Mouse (Mus musculus): ENCODE data around the gene Macrod2. TPM values are rescaled to one million over a fixed set of nuclear protein-coding genes. Genes with fewer than 3 reads are reported as not detected.

Macrod2 gene
- polyA plus RNA-seq, 2 experiments, result 2.1 to 7.7 TPM

DNA sequence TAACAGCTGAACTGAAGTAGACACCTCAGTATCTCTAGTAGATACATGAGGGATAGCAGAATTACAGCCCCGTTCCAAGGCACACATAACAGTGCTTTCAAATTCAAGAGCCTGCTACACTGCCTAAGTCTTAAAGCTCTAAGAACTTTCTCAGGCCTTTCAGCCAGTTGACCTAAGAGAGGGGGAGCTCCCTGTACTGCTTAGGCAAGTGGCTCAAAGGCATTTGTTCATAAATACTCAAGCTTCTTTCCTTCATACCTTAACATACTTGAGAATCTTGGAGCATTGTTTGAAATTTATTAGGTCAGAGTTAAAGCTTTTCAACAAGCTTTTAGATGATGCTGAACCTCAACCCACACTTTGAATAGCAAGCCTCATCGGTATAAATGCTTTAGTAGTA is 363.8 kb downstream of the Macrod2 start:
- no peak for ATAC-seq (ENCODE audit: insufficient read depth)
- WGBS (ENCODE audit: insufficient replicate concordance), result 51% methylated on average over 2 of the region's 2 CpGs
- TF ChIP-seq EP300 (IDR thresholded peaks at IDR 0.05; ENCODE audit: low read depth) (no peak), CTCF (IDR thresholded peaks at IDR 0.05; ENCODE audit: low read depth) (no peak)

DNA sequence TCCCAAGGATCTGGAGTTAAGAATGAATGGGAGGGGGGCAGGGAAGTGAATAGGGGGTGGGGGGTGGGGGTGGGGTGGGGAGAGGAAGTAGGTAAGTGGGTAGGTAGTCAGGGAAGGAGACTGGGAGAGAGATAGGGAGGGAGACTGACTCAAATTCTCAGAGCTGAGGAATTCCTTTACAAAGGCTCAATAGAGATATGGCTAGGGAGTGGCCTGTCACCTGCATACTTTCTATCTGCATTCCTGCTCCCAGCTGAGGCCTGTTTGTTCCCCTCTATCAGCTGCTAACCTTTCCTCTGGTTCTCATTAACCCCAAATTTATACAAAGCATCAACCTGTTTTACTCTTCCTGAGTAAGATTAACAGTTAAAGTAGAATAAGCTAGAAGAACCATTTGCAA is 364.6 kb downstream of the Macrod2 start:
- Histone ChIP-seq H3K36me3 (replicated peaks; ENCODE audit: control insufficient read depth, insufficient read depth, low read depth) (no peaks in the 10 kb centered on the region), H3K4me3 (ENCODE audit: insufficient read depth in 1 of 2, low read depth in 2 of 2, low read length in 2 of 2) (no peak overlapping the region), H3K27ac (no peak overlapping the region), H3K4me2 (ENCODE audit: low read depth) (no peak overlapping the region), H3K4me1 (replicated peaks; ENCODE audit: control insufficient read depth in 2 of 2, insufficient read depth in 2 of 2, low read length in 1 of 2) (no peaks in the 10 kb centered on the region), H3K9me3 (ENCODE audit: control insufficient read depth, low read length) (no peaks in the 10 kb centered on the region), H3K27me3 (ENCODE audit: control insufficient read depth, insufficient read depth, low read length) (no peaks in the 10 kb centered on the region), H3K9ac (replicated peaks) (no peak overlapping the region)
- DNase-seq (ENCODE audit: low read depth in 3 of 3, low spot score in 3 of 3) (no peak), ATAC-seq (ENCODE audit: insufficient read depth) (no peak)
- TF ChIP-seq EP300 (IDR thresholded peaks at IDR 0.05; ENCODE audit: low read depth) (no peak), CTCF (IDR thresholded peaks at IDR 0.05; ENCODE audit: low read depth) (no peak)

More for the DNA sequence above, 363.8 kb downstream of the Macrod2 start:
- Histone ChIP-seq H3K27ac (no peak overlapping the region), H3K4me2 (ENCODE audit: low read depth) (no peak overlapping the region), H3K9me3 (ENCODE audit: control insufficient read depth, low read length) (no peaks in the 10 kb centered on the region), H3K9ac (replicated peaks) (no peak overlapping the region), H3K4me1 (replicated peaks; ENCODE audit: control insufficient read depth in 2 of 2, insufficient read depth in 2 of 2, low read length in 1 of 2) (no peaks in the 10 kb centered on the region), H3K36me3 (replicated peaks; ENCODE audit: control insufficient read depth, insufficient read depth, low read depth) (no peaks in the 10 kb centered on the region), H3K27me3 (ENCODE audit: control insufficient read depth, insufficient read depth, low read length) (no peaks in the 10 kb centered on the region), H3K4me3 (ENCODE audit: insufficient read depth in 1 of 2, low read depth in 2 of 2, low read length in 2 of 2) (no peak overlapping the region)
- DNase-seq (ENCODE audit: low read depth in 3 of 3, low spot score in 3 of 3), result no peak

DNA sequence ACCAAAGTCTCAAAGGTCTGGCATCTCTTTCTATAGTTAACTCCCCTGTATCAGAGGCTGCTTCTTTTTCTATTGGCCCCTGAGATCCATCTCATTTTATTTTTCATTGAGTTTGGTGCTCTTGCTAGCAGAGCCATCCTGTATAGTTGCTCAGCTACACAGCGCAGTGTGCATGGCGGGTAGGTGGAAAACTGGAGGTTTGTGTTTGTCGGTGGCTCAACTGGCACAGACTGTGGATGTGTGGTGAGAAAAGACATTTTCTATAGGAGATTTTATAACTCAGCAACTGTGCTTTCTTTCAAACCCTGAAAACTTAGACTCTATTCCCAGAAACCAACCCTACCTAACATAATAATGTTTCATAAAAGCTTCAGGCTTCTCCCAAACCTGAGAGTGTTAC is 365.0 kb downstream of the Macrod2 start:
- TF ChIP-seq CTCF (IDR thresholded peaks at IDR 0.05; ENCODE audit: low read depth), result no peak
- no peak for TF ChIP-seq EP300 (IDR thresholded peaks at IDR 0.05; ENCODE audit: low read depth)
- Histone ChIP-seq H3K4me3 (ENCODE audit: insufficient read depth in 1 of 2, low read depth in 2 of 2, low read length in 2 of 2) (no peak overlapping the region), H3K27me3 (ENCODE audit: control insufficient read depth, insufficient read depth, low read length) (no peaks in the 10 kb centered on the region), H3K4me2 (ENCODE audit: low read depth) (no peak overlapping the region), H3K9me3 (ENCODE audit: control insufficient read depth, low read length) (no peaks in the 10 kb centered on the region), H3K27ac (no peak overlapping the region), H3K36me3 (replicated peaks; ENCODE audit: control insufficient read depth, insufficient read depth, low read depth) (no peaks in the 10 kb centered on the region), H3K9ac (replicated peaks) (no peak overlapping the region), H3K4me1 (replicated peaks; ENCODE audit: control insufficient read depth in 2 of 2, insufficient read depth in 2 of 2, low read length in 1 of 2) (no peaks in the 10 kb centered on the region)
- WGBS (ENCODE audit: insufficient replicate concordance), result 77% methylated on average over 3 of the region's 3 CpGs
- ATAC-seq (ENCODE audit: insufficient read depth) (no peak), DNase-seq (ENCODE audit: low read depth in 3 of 3, low spot score in 3 of 3) (no peak)

DNA sequence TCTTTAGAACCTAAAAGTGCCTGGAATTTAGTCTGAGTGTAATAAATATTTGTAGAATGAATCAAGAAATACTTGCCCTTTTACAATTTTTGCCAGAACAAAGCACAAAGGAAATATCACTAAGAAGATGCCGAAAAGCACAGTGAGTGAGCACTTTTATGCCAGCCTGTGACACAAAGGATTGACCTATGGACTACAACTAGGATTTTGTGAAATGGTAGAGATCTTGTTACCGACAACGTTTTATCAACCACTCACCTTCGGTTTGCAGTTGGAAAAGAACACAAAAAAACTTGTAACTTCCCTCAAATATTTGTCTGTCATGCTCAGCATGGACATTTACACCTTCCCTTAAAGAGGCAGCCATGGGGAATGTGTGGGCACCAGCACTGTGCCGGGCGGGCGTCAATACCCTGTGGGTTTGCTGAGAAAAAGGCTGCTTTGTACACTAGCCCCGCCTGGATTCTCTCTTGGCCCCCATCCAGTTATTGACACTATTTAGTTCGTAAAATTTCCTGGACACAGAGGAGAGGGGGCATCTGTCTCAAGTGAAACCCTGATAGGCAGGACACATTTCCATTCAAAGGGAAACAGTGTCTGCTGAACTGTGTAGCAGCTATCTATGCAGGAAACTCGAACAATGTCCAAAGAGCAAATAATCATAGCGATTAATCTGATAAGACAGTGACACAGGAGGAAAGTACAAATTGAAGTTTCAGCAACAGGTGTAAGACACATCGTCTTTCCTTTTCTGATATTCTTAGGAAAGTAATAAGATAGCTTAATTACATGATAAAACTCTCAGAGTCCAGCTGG is 368.2 kb downstream of the Macrod2 start:
- WGBS (ENCODE audit: insufficient replicate concordance), result 53% methylated on average over 12 of the region's 12 CpGs
- TF ChIP-seq CTCF (IDR thresholded peaks at IDR 0.05; ENCODE audit: low read depth), result no peak
- no peak for TF ChIP-seq EP300 (IDR thresholded peaks at IDR 0.05; ENCODE audit: low read depth)
- H3K27me3 ChIP-seq (ENCODE audit: control insufficient read depth, insufficient read depth, low read length), result no peaks in the 10 kb centered on the region
- H3K36me3 ChIP-seq (replicated peaks; ENCODE audit: control insufficient read depth, insufficient read depth, low read depth), result no peaks in the 10 kb centered on the region
- H3K9me3 ChIP-seq (ENCODE audit: control insufficient read depth, low read length), result no peaks in the 10 kb centered on the region
- H3K4me3 ChIP-seq (ENCODE audit: insufficient read depth in 1 of 2, low read depth in 2 of 2, low read length in 2 of 2), result no peak overlapping the region
- peak overlapping the region; percentile 22; the same call in 1 of the 2 replicates for H3K4me2 ChIP-seq (ENCODE audit: low read depth)
- ATAC-seq (ENCODE audit: insufficient read depth), result no peak
- H3K9ac ChIP-seq (replicated peaks), result no peak overlapping the region
- no peaks in the 10 kb centered on the region for H3K4me1 ChIP-seq (replicated peaks; ENCODE audit: control insufficient read depth in 2 of 2, insufficient read depth in 2 of 2, low read length in 1 of 2)
- no peak for DNase-seq (ENCODE audit: low read depth in 3 of 3, low spot score in 3 of 3)
- no peak overlapping the region for H3K27ac ChIP-seq

DNA sequence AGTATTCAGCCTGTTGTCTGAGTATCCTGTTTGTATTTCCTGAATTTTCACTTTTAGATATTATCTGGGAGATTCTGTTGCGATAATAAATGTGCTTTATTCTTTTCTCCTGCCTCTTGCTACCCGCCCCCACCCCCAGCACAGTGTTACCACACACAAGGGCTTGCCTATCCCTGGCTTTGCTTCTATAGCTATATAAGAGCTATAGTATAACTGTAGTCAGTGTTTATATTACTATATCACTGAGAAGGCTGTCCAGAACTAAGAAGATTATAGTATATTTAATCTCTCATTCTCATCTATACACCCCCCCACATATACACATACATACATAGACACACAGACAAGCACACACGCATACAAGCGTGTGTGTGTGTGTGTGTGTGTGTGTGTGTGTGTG is 374.4 kb downstream of the Macrod2 start:
- Histone ChIP-seq H3K27ac (no peak overlapping the region), H3K9ac (replicated peaks) (no peak overlapping the region), H3K4me1 (replicated peaks; ENCODE audit: control insufficient read depth in 2 of 2, insufficient read depth in 2 of 2, low read length in 1 of 2) (0 out of 4 replicates have a peak, but pooled peaks cover 0 to 2% of the 10 kb centered on the region in 2 experiments), H3K36me3 (replicated peaks; ENCODE audit: control insufficient read depth, insufficient read depth, low read depth) (no peaks in the 10 kb centered on the region), H3K4me2 (ENCODE audit: low read depth) (no peak overlapping the region), H3K27me3 (ENCODE audit: control insufficient read depth, insufficient read depth, low read length) (no peaks in the 10 kb centered on the region), H3K4me3 (ENCODE audit: insufficient read depth in 1 of 2, low read depth in 2 of 2, low read length in 2 of 2) (no peak overlapping the region), H3K9me3 (ENCODE audit: control insufficient read depth, low read length) (no peaks in the 10 kb centered on the region)
- ATAC-seq (ENCODE audit: insufficient read depth) (no peak), DNase-seq (ENCODE audit: low read depth in 3 of 3, low spot score in 3 of 3) (no peak)
- 68% methylated on average over 4 of the region's 4 CpGs for WGBS (ENCODE audit: insufficient replicate concordance)
- no peak for TF ChIP-seq EP300 (IDR thresholded peaks at IDR 0.05; ENCODE audit: low read depth)
- TF ChIP-seq CTCF (IDR thresholded peaks at IDR 0.05; ENCODE audit: low read depth), result no peak
